Mouse (Mus musculus) hindbrain, postnatal 0 days (tissue): ENCODE measurements around the gene Setd2. TPM values are rescaled to one million over a fixed set of nuclear protein-coding genes. Genes with fewer than 3 reads are reported as not detected.

Source experiments
- ATAC-seq: fragments of 200-750 bp; cut with Nextera tagmentation; 2 replicates; pipeline ENCODE4 v1.8.0; 2017; ENCODE audit warnings: mild to moderate bottlenecking, moderate TSS enrichment, moderate library complexity
- DNase-seq: peaks from one replicate; pipeline ENCODE4 v3.0.0-alpha.2; 2015; ENCODE audit warnings: low spot score
- H3K27ac ChIP-seq: fragments of 300-500 bp; sonication (generic); 2 replicates; pipeline ENCODE4 v1.5.1; 2014; ENCODE audit warnings: mild to moderate bottlenecking
- H3K27me3 ChIP-seq: fragments of 300-500 bp; sonication (generic); 2 replicates; pipeline ENCODE4 v1.6.1; 2014; ENCODE audit warnings: low read length, mixed read lengths; ENCODE audit not compliant: insufficient read depth
- H3K36me3 ChIP-seq: fragments of 300-500 bp; sonication (generic); 2 replicates; pipeline ENCODE4 v1.6.1; 2014; ENCODE audit warnings: low read length, mixed read lengths; ENCODE audit not compliant: insufficient read depth
- H3K4me1 ChIP-seq: fragments of 300-500 bp; sonication (generic); 2 replicates; pipeline ENCODE4 v1.6.1; 2014; ENCODE audit warnings: antibody characterized with exemption, low read length, mixed read lengths; ENCODE audit not compliant: insufficient read depth
- H3K4me2 ChIP-seq: fragments of 300-500 bp; sonication (generic); 2 replicates; pipeline ENCODE4 v1.6.1; 2014; ENCODE audit warnings: low read depth, mild to moderate bottlenecking, low read length, moderate library complexity, mixed read lengths
- H3K4me3 ChIP-seq: fragments of 300-500 bp; sonication (generic); 2 replicates; pipeline ENCODE4 v1.5.1; 2014; ENCODE audit warnings: low read length
- H3K9ac ChIP-seq: fragments of 300-500 bp; sonication (generic); replicated peaks from 2 replicates; pipeline ENCODE4 v1.6.1; 2014; ENCODE audit warnings: mild to moderate bottlenecking, low read length, moderate library complexity, mixed read lengths
- H3K9me3 ChIP-seq: fragments of 300-500 bp; sonication (generic); 2 replicates; pipeline ENCODE4 v1.6.1; 2016; ENCODE audit warnings: low read length, mixed read lengths
- CTCF ChIP-seq: IDR thresholded peaks from 2 replicates; pipeline ENCODE4 v1.5.1; 2016; ENCODE audit warnings: antibody characterized with exemption, control low read depth, low read depth
- WGBS: fragments of 180-500 bp; shearing (Covaris S2); extraction: QIAGEN DNeasy Blood & Tissue Kit; methylation state at CpG from one replicate; pipeline ENCODE4 v1.1.7; 2014; 5-methylcytosine and 5-hydroxymethylcytosine counted together
- polyA plus RNA-seq: library from polyadenylated mRNA; unstranded; fragments of >200 nt; fragmentation: Nextera tagmentation; extraction: Ambion mirVana; gene quantifications from 2 replicates; pipeline ENCODE4 v1.2.1, GENCODE M21; 2015
- total RNA-seq: library from RNA; depleted of rRNA; stranded (reverse); fragments of >200 nt; gene quantifications from 2 replicates; pipeline ENCODE4 v1.2.3, GENCODE M21; 2014

The Setd2 gene
- total and polyA plus RNA-seq, 2 experiments from 2014 or later = 24.7 to 64.9 TPM

DNA sequence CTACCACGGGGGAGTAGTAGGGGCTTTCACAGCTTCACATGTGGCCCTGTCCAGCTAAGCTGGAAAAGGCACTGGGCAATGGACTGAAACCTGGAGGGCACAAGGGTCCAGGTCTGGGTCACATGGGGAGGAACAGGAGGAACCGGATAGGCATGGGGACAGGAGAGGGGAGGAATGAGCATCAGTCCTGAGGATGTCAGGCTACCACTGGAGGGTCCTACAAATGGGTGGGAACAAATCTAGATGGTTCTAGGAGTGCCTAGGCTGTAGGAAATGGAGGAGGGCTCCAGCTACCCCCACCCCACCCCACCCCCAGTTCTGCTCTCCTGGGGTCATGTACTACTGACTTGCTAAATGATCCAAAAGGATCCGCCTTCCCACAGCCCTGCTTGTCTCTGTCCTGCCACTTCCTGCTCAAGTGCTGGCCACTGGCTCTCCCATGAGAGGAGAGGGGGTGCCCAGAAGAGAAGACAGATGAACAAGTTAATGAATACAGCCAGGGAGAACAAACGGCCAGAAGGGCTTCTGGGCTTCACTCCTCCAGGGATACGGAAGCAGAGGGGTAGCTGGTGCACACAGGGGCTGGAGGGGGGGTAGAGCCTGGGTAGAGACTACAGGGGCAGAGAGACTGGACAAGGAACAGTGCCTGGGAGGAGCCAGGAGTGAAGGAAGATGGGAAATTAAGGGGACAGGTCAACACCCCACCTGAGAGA is 110.6 kb downstream of the Setd2 start:
- Histone ChIP-seq H3K27ac (no peak overlapping the region), H3K9me3 (no peaks in the 10 kb centered on the region), H3K4me2 (no peak overlapping the region), H3K9ac (no peak overlapping the region), H3K27me3 (no peaks in the 10 kb centered on the region), H3K4me3 (no peak overlapping the region), H3K36me3 (no peaks in the 10 kb centered on the region), H3K4me1 (no peaks in the 10 kb centered on the region)
- DNase-seq = no peak
- 46% methylated on average over 5 of the region's 5 CpGs for WGBS
- ATAC-seq = no peak
- no peak for TF ChIP-seq CTCF

DNA sequence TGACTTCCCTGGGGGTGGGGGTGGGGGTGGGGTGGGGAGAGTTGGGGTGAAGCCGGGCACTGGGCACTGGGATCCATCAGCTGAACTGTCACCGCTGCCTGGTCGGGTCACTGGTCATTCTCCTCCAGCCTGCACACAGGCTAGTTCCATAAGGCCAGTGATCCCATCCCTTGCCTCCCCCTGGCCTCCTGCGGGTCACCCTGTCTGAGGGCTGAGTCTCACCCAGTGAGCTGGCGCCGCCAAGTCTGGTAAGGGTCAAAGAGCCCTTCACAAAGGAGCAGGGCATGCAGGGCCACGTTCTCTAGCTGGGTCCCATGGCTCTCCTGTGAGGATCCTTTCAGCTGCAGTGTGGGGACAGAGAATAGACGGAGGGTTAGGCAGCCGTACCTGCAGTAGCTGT is 111.4 kb downstream of the Setd2 start:
- no peak for DNase-seq
- Histone ChIP-seq H3K9me3 (no peaks in the 10 kb centered on the region), H3K4me3 (no peak overlapping the region), H3K27ac (no peak overlapping the region), H3K36me3 (no peaks in the 10 kb centered on the region), H3K4me2 (no peak overlapping the region), H3K9ac (no peak overlapping the region), H3K27me3 (no peaks in the 10 kb centered on the region), H3K4me1 (no peaks in the 10 kb centered on the region)
- 68% methylated on average over 9 of the region's 9 CpGs for WGBS
- TF ChIP-seq CTCF = no peak
- no peak for ATAC-seq

DNA sequence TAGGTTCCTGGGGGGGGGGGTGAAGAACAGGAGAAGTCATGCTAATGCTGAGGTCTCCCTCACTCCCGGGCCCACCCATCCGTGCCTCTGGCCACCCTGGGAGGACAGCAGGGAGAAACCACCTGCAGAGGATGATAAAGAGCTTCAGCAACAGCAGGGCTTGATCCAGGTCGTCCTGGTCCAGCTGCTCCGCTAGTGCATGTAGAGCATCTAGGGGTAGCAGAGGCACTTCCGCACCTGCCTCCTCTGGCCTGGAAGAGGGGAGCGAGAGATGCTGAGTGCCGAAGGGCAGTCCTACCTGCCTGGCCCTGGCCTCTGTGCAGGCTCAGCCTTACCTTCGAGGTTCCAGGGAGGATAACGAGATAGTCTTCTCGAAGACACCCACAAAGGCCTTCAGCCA is 111.9 kb downstream of the Setd2 start:
- ATAC-seq = no peak
- H3K4me1 ChIP-seq = no peaks in the 10 kb centered on the region
- TF ChIP-seq CTCF = no peak
- H3K9ac ChIP-seq = no peak overlapping the region
- H3K4me2 ChIP-seq = no peak overlapping the region
- H3K27me3 ChIP-seq = no peaks in the 10 kb centered on the region
- 82% methylated on average over 10 of the region's 10 CpGs for WGBS
- H3K9me3 ChIP-seq = no peaks in the 10 kb centered on the region
- H3K36me3 ChIP-seq = no peaks in the 10 kb centered on the region
- H3K27ac ChIP-seq = no peak overlapping the region
- DNase-seq = no peak
- H3K4me3 ChIP-seq = no peak overlapping the region

DNA sequence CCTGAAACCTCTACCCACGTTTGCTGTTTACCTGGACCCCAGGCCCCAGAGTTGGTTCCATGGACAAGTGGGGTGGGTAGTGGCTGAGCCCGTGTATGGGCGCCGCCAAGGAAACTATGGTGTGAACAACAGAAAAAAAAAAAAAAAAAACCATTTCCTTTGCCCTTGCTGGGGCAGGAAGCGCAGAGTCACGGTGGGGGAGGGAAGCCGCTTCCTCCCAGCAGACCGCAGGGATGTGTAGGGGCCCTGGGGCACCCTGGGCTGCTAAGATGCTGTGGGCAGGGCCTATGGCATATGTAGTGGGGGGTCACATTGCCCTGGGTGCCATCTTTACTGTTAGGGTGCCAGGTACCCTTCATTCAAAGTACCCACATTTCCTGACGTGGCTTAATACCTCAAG is 112.8 kb downstream of the Setd2 start:
- no peak for TF ChIP-seq CTCF
- no peak for DNase-seq
- H3K4me1 ChIP-seq = no peaks in the 10 kb centered on the region
- ATAC-seq = no peak
- no peak overlapping the region for H3K4me2 ChIP-seq
- no peak overlapping the region for H3K27ac ChIP-seq
- 89% methylated on average over 9 of the region's 9 CpGs for WGBS
- no peak overlapping the region for H3K9ac ChIP-seq
- H3K27me3 ChIP-seq = no peaks in the 10 kb centered on the region
- H3K4me3 ChIP-seq = no peak overlapping the region
- H3K36me3 ChIP-seq = no peaks in the 10 kb centered on the region
- no peaks in the 10 kb centered on the region for H3K9me3 ChIP-seq

DNA sequence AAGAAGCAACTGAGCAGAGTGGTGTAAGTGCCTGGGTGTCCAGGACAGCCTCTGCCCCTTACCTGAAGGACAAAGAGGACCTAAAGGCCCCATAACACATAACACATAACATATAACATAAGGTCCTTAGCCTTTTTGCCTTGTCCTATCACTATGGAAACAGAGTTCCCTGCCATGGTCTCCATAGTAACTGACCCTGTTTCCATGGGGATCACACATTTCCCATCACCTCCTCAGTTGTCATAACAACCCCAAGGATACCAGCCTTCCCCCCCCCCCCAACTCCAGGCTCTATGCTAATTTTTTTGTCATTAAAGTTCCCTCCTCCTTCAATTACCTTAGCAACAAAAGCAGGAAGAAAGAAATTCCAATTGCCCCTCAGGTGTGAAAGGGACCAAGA is 117.4 kb downstream of the Setd2 start:
- no peak for TF ChIP-seq CTCF
- Histone ChIP-seq H3K4me1 (peaks cover 17% of the 10 kb centered on the region), H3K27ac (peak overlapping the region; percentile 58; the same call in 1 of the 2 replicates), H3K4me3 (no peak overlapping the region), H3K9me3 (no peaks in the 10 kb centered on the region), H3K27me3 (no peaks in the 10 kb centered on the region), H3K36me3 (no peaks in the 10 kb centered on the region), H3K4me2 (no peak overlapping the region), H3K9ac (no peak overlapping the region)
- DNase-seq = peak; percentile 63
- ATAC-seq = peak; percentile 56; the same call in 1 of the 2 replicates

DNA sequence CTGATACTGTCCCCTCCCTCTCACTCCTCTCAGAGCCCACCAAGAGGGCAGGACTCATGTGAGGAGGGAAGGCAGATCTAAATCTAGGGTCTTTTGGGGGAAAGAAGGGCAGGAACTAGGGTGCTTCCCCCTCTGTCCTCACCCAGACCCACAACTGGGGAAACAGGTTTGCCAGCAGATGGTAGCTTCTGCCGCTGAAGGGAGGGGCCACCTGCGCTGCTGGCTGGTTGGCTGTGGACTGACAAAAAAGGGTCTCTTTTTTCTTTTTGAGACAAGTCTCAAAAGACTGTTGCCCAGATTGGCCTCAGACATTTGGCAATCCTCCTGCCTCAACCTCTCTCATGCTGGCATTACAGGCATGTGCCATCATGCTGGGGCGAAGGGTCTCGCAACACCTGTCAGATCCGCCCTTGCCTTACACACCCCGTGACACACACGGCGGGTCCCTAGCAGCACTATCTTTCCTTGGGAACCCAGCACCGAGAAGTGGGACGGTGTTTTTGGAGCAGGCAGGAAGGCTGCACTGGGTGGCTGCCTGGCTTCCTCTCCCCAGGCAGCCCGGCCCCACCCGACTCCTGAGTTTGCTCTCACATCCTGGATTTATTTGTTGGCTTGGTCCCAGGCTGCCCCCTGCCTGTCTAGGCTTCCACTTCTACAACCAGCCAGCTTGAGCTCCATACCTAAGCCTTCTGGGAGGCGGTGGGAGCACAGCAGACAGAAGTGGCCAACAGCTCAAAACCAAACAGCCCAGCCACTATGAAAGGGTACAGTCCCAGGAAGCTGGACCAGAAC is 119.7 kb downstream of the Setd2 start:
- DNase-seq (no peak), ATAC-seq (no peak)
- Histone ChIP-seq H3K27ac (no peak overlapping the region), H3K9me3 (no peaks in the 10 kb centered on the region), H3K4me3 (0 out of 2 replicates have a peak overlapping the region, but pooled peaks have one; percentile 71), H3K36me3 (no peaks in the 10 kb centered on the region), H3K4me1 (peaks cover 21% of the 10 kb centered on the region), H3K4me2 (peak overlapping the region; percentile 98), H3K9ac (no peak overlapping the region), H3K27me3 (no peaks in the 10 kb centered on the region)
- no peak for TF ChIP-seq CTCF
- WGBS = 36% methylated on average over 13 of the region's 13 CpGs
